Mouse (Mus musculus): ENCODE data around the gene Zfp143. TPM values are rescaled to one million over a fixed set of nuclear protein-coding genes. Genes with fewer than 3 reads are reported as not detected.
"Not testable (repeated sequence)": the region's sequence is repeated elsewhere in the genome, so short reads cannot be mapped to it uniquely, and the experiment has no call there.

Zfp143 gene
- total and polyA plus RNA-seq, 3 experiments: 8.4 to 10.5 (median 8.6) TPM

DNA sequence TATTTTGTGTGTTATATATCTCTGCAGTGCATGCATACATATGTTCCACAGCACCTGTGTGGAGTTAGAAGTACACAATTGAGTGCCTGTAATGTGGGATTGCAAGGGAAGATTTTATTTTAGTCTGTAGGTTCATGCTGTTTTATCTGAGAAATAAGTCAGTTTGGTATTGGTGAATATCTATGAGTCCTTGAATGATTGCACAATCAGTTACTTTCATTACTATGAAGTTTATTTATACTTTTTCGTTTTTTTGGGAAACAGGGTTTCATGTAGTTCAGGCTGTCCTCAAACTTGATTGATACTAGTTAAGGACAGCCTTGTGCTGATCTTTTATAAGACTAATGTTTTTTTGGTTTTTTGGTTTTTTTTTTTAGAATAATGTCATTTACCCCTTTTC is 37.5 kb upstream of the Zfp143 start:
- TF ChIP-seq CTCF (IDR thresholded peaks at IDR 0.05) (no peak), EP300 (IDR thresholded peaks at IDR 0.05; ENCODE audit: insufficient read depth, low read depth, low read length) (no peak), POLR2A (IDR thresholded peaks at IDR 0.05; ENCODE audit: insufficient read depth, low read depth, low read length) (no peak)
- Histone ChIP-seq H3K27ac (no peak overlapping the region), H3K4me3 (no peak overlapping the region), H3K9ac (ENCODE audit: low read depth, low read length) (no peak overlapping the region), H3K79me2 (replicated peaks; ENCODE audit: control insufficient read depth, insufficient read depth, low read length) (peaks cover 4% of the 10 kb centered on the region), H3K4me1 (ENCODE audit: control insufficient read depth, insufficient read depth, low read length) (peaks cover 2% of the 10 kb centered on the region), H3K36me3 (ENCODE audit: control insufficient read depth, insufficient read depth, low read length) (peaks cover 12% of the 10 kb centered on the region), H3K27me3 (ENCODE audit: control insufficient read depth, insufficient read depth, low read length) (no peaks in the 10 kb centered on the region)
- DNase-seq: no peak
- intact Hi-C loops (cut with DNase I): no loop called here
- 77% methylated on average over 1 of the region's 1 CpGs for WGBS

DNA sequence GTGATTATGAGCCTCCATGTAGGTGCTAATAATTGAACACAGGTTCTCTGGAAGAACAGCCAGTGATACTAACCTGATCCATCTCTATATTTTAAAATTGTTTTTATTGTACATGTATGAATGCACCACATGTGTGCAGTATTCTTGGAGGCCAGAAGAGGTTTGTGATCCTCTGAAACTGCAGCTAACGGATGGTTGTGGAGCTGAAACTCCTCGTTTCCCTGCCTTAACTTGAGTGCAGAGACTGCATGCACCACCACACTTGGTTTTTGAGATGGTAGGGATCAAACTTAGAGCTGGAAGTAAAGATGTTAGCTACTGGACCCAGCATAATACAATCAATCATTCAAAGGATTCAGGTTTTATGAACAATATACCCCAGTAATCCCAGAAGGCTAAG is 34.4 kb upstream of the Zfp143 start:
- TF ChIP-seq POLR2A (IDR thresholded peaks at IDR 0.05; ENCODE audit: insufficient read depth, low read depth, low read length): no peak
- no peak for TF ChIP-seq EP300 (IDR thresholded peaks at IDR 0.05; ENCODE audit: insufficient read depth, low read depth, low read length)
- TF ChIP-seq CTCF (IDR thresholded peaks at IDR 0.05): no peak
- 79% methylated on average over 2 of the region's 2 CpGs for WGBS
- intact Hi-C loops (cut with DNase I): no loop called here
- H3K27ac ChIP-seq: no peak overlapping the region
- no peak overlapping the region for H3K4me3 ChIP-seq
- DNase-seq: no peak
- peaks cover 2% of the 10 kb centered on the region for H3K79me2 ChIP-seq (replicated peaks; ENCODE audit: control insufficient read depth, insufficient read depth, low read length)
- H3K36me3 ChIP-seq (ENCODE audit: control insufficient read depth, insufficient read depth, low read length): peaks cover 5% of the 10 kb centered on the region; the same call in 1 of the 2 replicates
- H3K9ac ChIP-seq (ENCODE audit: low read depth, low read length): no peak overlapping the region
- H3K27me3 ChIP-seq (ENCODE audit: control insufficient read depth, insufficient read depth, low read length): no peaks in the 10 kb centered on the region
- no peaks in the 10 kb centered on the region for H3K4me1 ChIP-seq (ENCODE audit: control insufficient read depth, insufficient read depth, low read length)

DNA sequence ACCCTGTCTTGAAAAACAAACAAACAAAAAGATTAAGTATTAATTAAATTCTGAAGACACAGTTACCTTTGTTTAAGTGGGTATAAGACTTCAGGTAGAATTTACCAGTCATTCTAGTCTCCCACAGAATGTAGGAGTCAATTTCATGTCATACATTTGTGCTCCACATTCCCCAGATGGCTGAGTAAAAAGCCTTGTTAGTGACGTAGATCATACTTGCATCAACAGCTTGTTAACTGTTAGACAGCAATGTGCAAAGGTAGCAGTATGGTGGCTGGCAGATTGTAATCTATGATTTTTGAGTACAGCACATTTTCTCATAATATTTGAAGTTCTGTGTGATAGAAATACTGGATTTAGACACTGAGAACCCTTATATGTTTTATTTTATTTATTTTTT is 32.2 kb upstream of the Zfp143 start:
- H3K4me3 ChIP-seq: no peak overlapping the region
- intact Hi-C loops (cut with DNase I): no loop called here
- 76% methylated on average over 1 of the region's 1 CpGs for WGBS

DNA sequence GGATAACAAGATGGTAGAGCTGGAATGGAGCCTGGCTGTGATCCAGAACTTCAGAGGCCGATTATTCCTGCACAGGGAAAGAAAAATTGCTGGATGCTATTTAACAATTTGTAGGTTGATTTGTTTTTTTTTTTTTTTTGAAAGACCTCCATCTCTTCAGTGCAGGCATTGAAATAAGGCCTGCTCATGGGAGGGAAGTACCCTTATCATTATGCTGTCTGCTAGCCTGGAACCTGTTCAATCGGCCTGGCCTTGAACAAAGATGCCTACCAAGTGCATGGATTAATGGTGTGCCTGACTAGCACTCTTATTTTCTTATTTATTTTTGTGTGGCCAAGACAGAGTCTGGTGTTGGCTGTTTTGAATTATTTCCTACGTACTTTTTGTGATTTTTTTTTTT is 30.7 kb upstream of the Zfp143 start:
- 45% methylated on average over 3 of the region's 3 CpGs for WGBS
- no peaks in the 10 kb centered on the region for H3K4me1 ChIP-seq (ENCODE audit: control insufficient read depth, insufficient read depth, low read length)
- H3K27ac ChIP-seq: no peak overlapping the region
- no peak overlapping the region for H3K9ac ChIP-seq (ENCODE audit: low read depth, low read length)
- peaks cover 15% of the 10 kb centered on the region for H3K36me3 ChIP-seq (ENCODE audit: control insufficient read depth, insufficient read depth, low read length)
- H3K27me3 ChIP-seq (ENCODE audit: control insufficient read depth, insufficient read depth, low read length): no peaks in the 10 kb centered on the region
- intact Hi-C loops (cut with DNase I): no loop called here
- no peak overlapping the region for H3K4me3 ChIP-seq
- TF ChIP-seq POLR2A (IDR thresholded peaks at IDR 0.05; ENCODE audit: insufficient read depth, low read depth, low read length): no peak
- TF ChIP-seq EP300 (IDR thresholded peaks at IDR 0.05; ENCODE audit: insufficient read depth, low read depth, low read length): no peak
- no peak for TF ChIP-seq CTCF (IDR thresholded peaks at IDR 0.05)
- no peak for DNase-seq
- H3K79me2 ChIP-seq (replicated peaks; ENCODE audit: control insufficient read depth, insufficient read depth, low read length): no peaks in the 10 kb centered on the region; the same call in 1 of the 2 replicates

More for the DNA sequence above, 32.2 kb upstream of the Zfp143 start:
- DNase-seq: no peak
- no peak overlapping the region for H3K9ac ChIP-seq (ENCODE audit: low read depth, low read length)
- H3K27ac ChIP-seq: no peak overlapping the region
- no peaks in the 10 kb centered on the region for H3K4me1 ChIP-seq (ENCODE audit: control insufficient read depth, insufficient read depth, low read length)
- no peak for TF ChIP-seq POLR2A (IDR thresholded peaks at IDR 0.05; ENCODE audit: insufficient read depth, low read depth, low read length)
- TF ChIP-seq CTCF (IDR thresholded peaks at IDR 0.05): no peak
- TF ChIP-seq EP300 (IDR thresholded peaks at IDR 0.05; ENCODE audit: insufficient read depth, low read depth, low read length): no peak
- H3K27me3 ChIP-seq (ENCODE audit: control insufficient read depth, insufficient read depth, low read length): no peaks in the 10 kb centered on the region
- peaks cover 8% of the 10 kb centered on the region for H3K36me3 ChIP-seq (ENCODE audit: control insufficient read depth, insufficient read depth, low read length)
- peaks cover 2% of the 10 kb centered on the region for H3K79me2 ChIP-seq (replicated peaks; ENCODE audit: control insufficient read depth, insufficient read depth, low read length)

DNA sequence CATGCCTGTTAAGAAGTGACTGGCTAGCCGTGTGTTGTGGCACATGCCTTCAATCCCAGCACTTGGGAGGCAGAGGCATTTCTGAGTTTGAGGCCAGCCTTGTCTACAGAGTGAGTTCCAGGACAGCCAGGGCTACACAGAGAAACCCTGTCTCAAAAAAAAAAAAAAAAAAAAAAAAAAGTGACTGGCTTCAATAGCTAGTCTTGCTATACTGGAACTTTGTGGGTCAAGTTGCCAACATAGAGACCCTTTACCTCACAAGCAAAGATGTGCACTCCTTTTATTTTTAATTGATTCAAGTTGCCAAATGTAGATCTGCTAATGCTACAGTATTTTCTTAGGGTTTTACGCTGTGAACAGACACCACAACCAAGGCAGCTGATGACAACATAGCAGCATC is 3.3 kb upstream of the Zfp143 start:
- H3K27ac ChIP-seq; H3K4me1 ChIP-seq (ENCODE audit: control insufficient read depth, insufficient read depth, low read length); DNase-seq; H3K4me3 ChIP-seq; H3K27me3 ChIP-seq (ENCODE audit: control insufficient read depth, insufficient read depth, low read length); H3K79me2 ChIP-seq (replicated peaks; ENCODE audit: control insufficient read depth, insufficient read depth, low read length); H3K9ac ChIP-seq (ENCODE audit: low read depth, low read length): not testable (repeated sequence)
- intact Hi-C loops (cut with DNase I): loop anchor here (5.0 kb wide), 1 partner anchor 80 kb away; no protein-coding TSS in a partner anchor
- peaks cover 15% of the 10 kb centered on the region for H3K36me3 ChIP-seq (ENCODE audit: control insufficient read depth, insufficient read depth, low read length)
- WGBS: 99% methylated on average over 2 of the region's 2 CpGs

DNA sequence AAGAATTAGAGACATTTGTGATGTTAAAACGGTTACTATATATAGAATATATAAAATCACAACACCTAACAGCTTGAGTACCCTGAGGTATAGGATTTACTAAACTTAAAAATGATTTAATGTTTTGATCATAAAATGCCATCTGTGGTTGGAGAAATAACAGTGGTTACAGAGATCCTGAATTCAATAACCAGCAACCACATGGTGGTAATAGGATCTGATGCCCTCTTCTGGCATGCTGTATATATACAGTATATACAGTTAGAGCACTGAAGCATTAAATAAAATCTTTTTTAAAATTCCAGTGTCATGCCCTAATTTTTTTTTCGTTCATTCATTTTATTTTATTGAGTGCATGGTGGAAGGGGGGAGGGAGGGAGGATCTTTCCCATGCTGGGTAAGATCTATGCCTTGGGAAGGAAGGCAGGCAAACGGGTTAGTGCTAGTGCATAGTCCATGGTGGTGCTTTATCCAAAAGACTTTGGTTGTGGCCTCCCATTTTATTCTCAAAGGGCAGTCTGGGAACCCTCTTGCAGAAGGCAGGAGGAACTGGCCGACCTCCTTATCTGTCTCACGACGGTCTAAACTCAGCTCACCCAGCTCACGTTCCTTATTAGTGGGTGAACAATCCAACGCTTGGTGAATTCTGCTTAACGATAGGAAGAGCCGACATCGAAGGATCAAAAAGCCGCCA is 1.8 kb upstream of the Zfp143 start:
- TF ChIP-seq EP300 (IDR thresholded peaks at IDR 0.05; ENCODE audit: insufficient read depth, low read depth, low read length): no peak
- no peak for TF ChIP-seq POLR2A (IDR thresholded peaks at IDR 0.05; ENCODE audit: insufficient read depth, low read depth, low read length)
- peak; percentile 60 for TF ChIP-seq CTCF (IDR thresholded peaks at IDR 0.05)
- intact Hi-C loops (cut with DNase I): loop anchor here (5.0 kb wide), 1 partner anchor 82 kb away; no protein-coding TSS in a partner anchor
- Histone ChIP-seq H3K27me3 (ENCODE audit: control insufficient read depth, insufficient read depth, low read length) (no peaks in the 10 kb centered on the region), H3K27ac (no peak overlapping the region), H3K4me3 (no peak overlapping the region), H3K79me2 (replicated peaks; ENCODE audit: control insufficient read depth, insufficient read depth, low read length) (peaks cover 2% of the 10 kb centered on the region), H3K9ac (ENCODE audit: low read depth, low read length) (no peak overlapping the region), H3K36me3 (ENCODE audit: control insufficient read depth, insufficient read depth, low read length) (peaks cover 18% of the 10 kb centered on the region), H3K4me1 (ENCODE audit: control insufficient read depth, insufficient read depth, low read length) (peaks cover 8% of the 10 kb centered on the region)
- 74% methylated on average over 12 of the region's 12 CpGs for WGBS
- no peak for DNase-seq

Measured in heart, adult 2 months (tissue).